In genomic region chr1:18190714-18191712, GRCm38 (mm10) we compare ENCODE assay signal across 22 mouse cellular contexts. TPM values are rescaled to one million over a fixed set of nuclear protein-coding genes. Genes with fewer than 3 reads are reported as not detected.
A peak's percentile ranks its signal among the peaks of the same experiment; 100 is the strongest.
DNase-seq lines count a peak whose midpoint lies in the region; ATAC-seq and TF ChIP-seq lines count a peak whose summit lies in the region.
"Had no signal": no experiment of that assay in that cellular context is flagged by ENCODE, and none has a peak within 500 bp of the region (broad histone marks: within the 10 kb centered on the region; RNA-seq: fewer than 3 reads in every experiment).

No protein-coding gene starts in this region.

- no peak overlapping the region for H3K9ac ChIP-seq in midbrain, postnatal 0 days (replicated peaks; ENCODE audit: low read length, poor library complexity, severe bottlenecking)
- H3K9ac ChIP-seq: heart, embryonic 13.5 days; limb, embryonic 12.5 days; liver, embryonic 14.5 days had no signal

- TF ChIP-seq POLR2A in brain, embryonic 14.5 days (IDR thresholded peaks at IDR 0.05; ENCODE audit: borderline replicate concordance, extremely low read depth, insufficient read depth, insufficient read length, poor library complexity, severe bottlenecking) = no peak

- H3K27ac ChIP-seq in midbrain, postnatal 0 days (ENCODE audit: low read depth, low read length) = no peak overlapping the region
- H3K27ac ChIP-seq: heart, embryonic 13.5 days; limb, embryonic 12.5 days; liver, embryonic 14.5 days had no signal

- no peak; the same call in 1 of the 2 replicates for ATAC-seq in midbrain, postnatal 0 days (ENCODE audit: low FRiP score)
- ATAC-seq: Patski had no signal

- H3K36me3 ChIP-seq in midbrain, postnatal 0 days (ENCODE audit: insufficient read depth, low read length) = no peaks in the 10 kb centered on the region
- H3K36me3 ChIP-seq: heart, embryonic 13.5 days; limb, embryonic 12.5 days had no signal

- H3K4me1 ChIP-seq in midbrain, postnatal 0 days (ENCODE audit: insufficient read depth, low read length) = no peaks in the 10 kb centered on the region
- H3K4me1 ChIP-seq: heart, embryonic 13.5 days; limb, embryonic 12.5 days had no signal

- no peaks in the 10 kb centered on the region for H3K9me3 ChIP-seq in midbrain, postnatal 0 days (ENCODE audit: low read length)
- H3K9me3 ChIP-seq: heart, embryonic 13.5 days; limb, embryonic 12.5 days had no signal

- H3K4me3 ChIP-seq in midbrain, postnatal 0 days (ENCODE audit: low read depth, low read length) = no peak overlapping the region
- H3K4me3 ChIP-seq: heart, embryonic 13.5 days; limb, embryonic 12.5 days had no signal

- no peak overlapping the region for H3K4me2 ChIP-seq in midbrain, postnatal 0 days (ENCODE audit: low read depth, low read length, poor library complexity, severe bottlenecking)
- H3K4me2 ChIP-seq: heart, embryonic 13.5 days; limb, embryonic 12.5 days had no signal

- WGBS in midbrain, postnatal 0 days = 25% methylated on average over 1 of the region's 1 CpGs

- no peaks in the 10 kb centered on the region for H3K27me3 ChIP-seq in midbrain, postnatal 0 days (ENCODE audit: insufficient read depth, low read length)
- H3K27me3 ChIP-seq: heart, embryonic 13.5 days; limb, embryonic 12.5 days; Patski had no signal

- DNase-seq in embryo, embryonic 10.5 days (ENCODE audit: low spot score) = peak; percentile 3
- DNase-seq in embryo, embryonic 9.5 days (ENCODE audit: extremely low spot score) = no peak
- peak; percentile 88 for DNase-seq in brain, embryonic 14.5 days (ENCODE audit: low read depth)
- peak; percentile 4 for DNase-seq in forelimb bud, embryonic 11.5 days (ENCODE audit: low read depth, low spot score)
- peak; percentile 56 for DNase-seq in midbrain, postnatal 0 days (ENCODE audit: low spot score)
- no peak for DNase-seq in layer of hippocampus, adult 8-10 months (ENCODE audit: low spot score in 2 of 2)
- DNase-seq in kidney, adult 8-10 months = no peak
- DNase-seq: cerebellum, adult 11-12 months; heart, postnatal 4 days; kidney, adult 2 months; lung, postnatal 10 days had no signal

- TF ChIP-seq CTCF in brain, embryonic 14.5 days (IDR thresholded peaks at IDR 0.05; ENCODE audit: borderline replicate concordance, extremely low read depth, insufficient read depth, insufficient read length) = no peak
- TF ChIP-seq CTCF in midbrain, postnatal 0 days (IDR thresholded peaks at IDR 0.05) = no peak

RNA-seq across cellular contexts. Expression of gene Crisp4, which starts 45.3 kb away (rescaled TPM):
- polyA plus RNA-seq in brain, embryonic 14.5 days (2012; rRNA removed) = not detected in 2 replicates
- total RNA-seq in midbrain, postnatal 0 days (2014; rRNA removed) = not detected in 2 replicates
- not detected in 2 replicates for polyA plus RNA-seq in midbrain, postnatal 0 days (2015; fragmentation: Nextera tagmentation; extraction: Ambion mirVana)
- not detected for total RNA-seq in layer of hippocampus, adult 8-10 months (2022)
- total RNA-seq: adrenal gland, postnatal 4 days; gastrocnemius, postnatal 4 days; heart, postnatal 4 days; megakaryocyte-erythroid progenitor cell, adult 5-6 weeks had no signal
- polyA plus RNA-seq: cortical plate, adult 2 months; heart, embryonic 13.5 days; kidney, adult 2 months; limb, embryonic 12.5 days; liver, embryonic 14.5 days; Patski; small intestine, adult 2 months; stomach, embryonic 14.5 days; thymus, postnatal 0 days had no signal

RNA-seq across cellular contexts. Expression of gene Defb18, which starts 46.2 kb away (rescaled TPM):
- polyA plus RNA-seq in brain, embryonic 14.5 days (2012; rRNA removed) = not detected in 2 replicates
- not detected in 2 replicates for total RNA-seq in midbrain, postnatal 0 days (2014; rRNA removed)
- not detected in 2 replicates for polyA plus RNA-seq in midbrain, postnatal 0 days (2015; fragmentation: Nextera tagmentation; extraction: Ambion mirVana)
- not detected for total RNA-seq in layer of hippocampus, adult 8-10 months (2022)
- total RNA-seq: adrenal gland, postnatal 4 days; gastrocnemius, postnatal 4 days; heart, postnatal 4 days; megakaryocyte-erythroid progenitor cell, adult 5-6 weeks had no signal
- polyA plus RNA-seq: cortical plate, adult 2 months; heart, embryonic 13.5 days; kidney, adult 2 months; limb, embryonic 12.5 days; liver, embryonic 14.5 days; Patski; small intestine, adult 2 months; stomach, embryonic 14.5 days; thymus, postnatal 0 days had no signal

Comparison
In these comparisons a context has a peak if more than half of its experiments do, and no peak if none do; other contexts are left out.
1. DNase-seq: peak in embryo, embryonic 10.5 days (single experiment), brain, embryonic 14.5 days (single experiment), forelimb bud, embryonic 11.5 days (single experiment) and midbrain, postnatal 0 days (single experiment); none in embryo, embryonic 9.5 days (single experiment), layer of hippocampus, adult 8-10 months (0 of 2) and kidney, adult 8-10 months (0 of 2).